Mouse (Mus musculus): ENCODE measurements at regions not wholly inside any gene's neighbourhood (a gene's known extent, or its start where the extent isn't known, plus 50 kb on each side); places are given as distances from the start of the nearest gene placed in this dataset.

GRCm38 (mm10) chr9:32980846-32981245 is 344.8 kb downstream of the Ets1 start:
- TF ChIP-seq EP300 (IDR thresholded peaks at IDR 0.05; ENCODE audit: low read depth) (no peak), CTCF (IDR thresholded peaks at IDR 0.05; ENCODE audit: low read depth) (no peak)

Measured in liver, postnatal 0 days (tissue).